In genomic region chr11:68502902-68503629, GRCm38 (mm10) we compare ENCODE assay signal across 9 mouse cellular contexts. TPM values are rescaled to one million over a fixed set of nuclear protein-coding genes. Genes with fewer than 3 reads are reported as not detected.
DNase-seq lines count a peak whose midpoint lies in the region; ATAC-seq lines count a peak whose summit lies in the region.
"Had no signal": no experiment of that assay in that cellular context is flagged by ENCODE, and none has a peak within 500 bp of the region (broad histone marks: within the 10 kb centered on the region; RNA-seq: fewer than 3 reads in every experiment).

Gene Pik3r6 (plus strand): TSS chr11:68503019.

- WGBS in heart, embryonic 15.5 days = 81% methylated on average over 8 of the region's 8 CpGs
- 79% methylated on average over 8 of the region's 8 CpGs for WGBS in limb, embryonic 13.5 days
- WGBS in neural tube, embryonic 15.5 days = 86% methylated on average over 8 of the region's 8 CpGs
- 86% methylated on average over 8 of the region's 8 CpGs for WGBS in forebrain, embryonic 15.5 days

- no peaks in the 10 kb centered on the region for H3K9me3 ChIP-seq in heart, embryonic 15.5 days (replicated peaks)
- H3K9me3 ChIP-seq in limb, embryonic 13.5 days = no peaks in the 10 kb centered on the region
- no peaks in the 10 kb centered on the region for H3K9me3 ChIP-seq in neural tube, embryonic 15.5 days (replicated peaks)
- H3K9me3 ChIP-seq in forebrain, embryonic 15.5 days = no peaks in the 10 kb centered on the region

- H3K4me2 ChIP-seq in heart, embryonic 15.5 days = peak within 1 kb of the TSS; percentile 44
- H3K4me2 ChIP-seq in limb, embryonic 13.5 days (replicated peaks) = peak within 1 kb of the TSS; percentile 12; the same call in 1 of the 2 replicates
- peak within 1 kb of the TSS; percentile 17; the same call in 1 of the 2 replicates for H3K4me2 ChIP-seq in neural tube, embryonic 15.5 days
- H3K4me2 ChIP-seq in forebrain, embryonic 15.5 days (replicated peaks) = no peak within 1 kb of the TSS

- no peak within 1 kb of the TSS for H3K27ac ChIP-seq in heart, embryonic 15.5 days
- no peak within 1 kb of the TSS for H3K27ac ChIP-seq in limb, embryonic 13.5 days
- H3K27ac ChIP-seq in neural tube, embryonic 15.5 days (replicated peaks) = no peak within 1 kb of the TSS
- no peak within 1 kb of the TSS for H3K27ac ChIP-seq in forebrain, embryonic 15.5 days (replicated peaks)

- H3K4me3 ChIP-seq in heart, embryonic 15.5 days = peak within 1 kb of the TSS; percentile 34
- H3K4me3 ChIP-seq in limb, embryonic 13.5 days = peak within 1 kb of the TSS; percentile 10; the same call in 1 of the 2 replicates
- H3K4me3 ChIP-seq in neural tube, embryonic 15.5 days (replicated peaks) = no peak within 1 kb of the TSS
- H3K4me3 ChIP-seq in forebrain, embryonic 15.5 days = no peak within 1 kb of the TSS
- H3K4me3 ChIP-seq: myocyte had no signal

- DNase-seq in heart, adult 18-20 months = peak; percentile 55 to 80
- no peak for DNase-seq in heart, postnatal 4 days
- DNase-seq in thymus, postnatal 25 days = no peak
- DNase-seq in left cerebral cortex, adult 9 months (ENCODE audit: low spot score in 2 of 2) = no peak

- H3K36me3 ChIP-seq in heart, embryonic 15.5 days = no peaks in the 10 kb centered on the region
- H3K36me3 ChIP-seq in limb, embryonic 13.5 days = no peaks in the 10 kb centered on the region
- no peaks in the 10 kb centered on the region for H3K36me3 ChIP-seq in neural tube, embryonic 15.5 days
- H3K36me3 ChIP-seq in forebrain, embryonic 15.5 days = no peaks in the 10 kb centered on the region

- H3K9ac ChIP-seq in heart, embryonic 15.5 days = no peak within 1 kb of the TSS
- no peak within 1 kb of the TSS for H3K9ac ChIP-seq in limb, embryonic 13.5 days
- no peak within 1 kb of the TSS for H3K9ac ChIP-seq in neural tube, embryonic 15.5 days (replicated peaks)
- no peak within 1 kb of the TSS for H3K9ac ChIP-seq in forebrain, embryonic 15.5 days (replicated peaks)

- H3K4me1 ChIP-seq in heart, embryonic 15.5 days (replicated peaks) = peaks cover 10% of the 10 kb centered on the region
- H3K4me1 ChIP-seq in limb, embryonic 13.5 days = no peaks in the 10 kb centered on the region
- no peaks in the 10 kb centered on the region for H3K4me1 ChIP-seq in neural tube, embryonic 15.5 days
- no peaks in the 10 kb centered on the region for H3K4me1 ChIP-seq in forebrain, embryonic 15.5 days

- no peaks in the 10 kb centered on the region for H3K27me3 ChIP-seq in heart, embryonic 15.5 days
- H3K27me3 ChIP-seq in limb, embryonic 13.5 days = no peaks in the 10 kb centered on the region
- no peaks in the 10 kb centered on the region for H3K27me3 ChIP-seq in neural tube, embryonic 15.5 days (replicated peaks)
- H3K27me3 ChIP-seq in forebrain, embryonic 15.5 days = no peaks in the 10 kb centered on the region

- ATAC-seq in heart, embryonic 15.5 days (replicated peaks; ENCODE audit: insufficient number of reproducible peaks, insufficient read depth, low FRiP score, low read depth) = no peak; the same call in 1 of the 2 replicates
- no peak for ATAC-seq in limb, embryonic 13.5 days (ENCODE audit: low FRiP score, low read depth)
- no peak for ATAC-seq in neural tube, embryonic 15.5 days (ENCODE audit: low FRiP score)
- ATAC-seq in forebrain, embryonic 15.5 days (replicated peaks) = no peak

RNA-seq across cellular contexts. Expression of gene Pik3r6, which starts in this region (rescaled TPM):
- 1 to 10 TPM; 3.8 to 4.0 TPM for total RNA-seq in heart, adult 18-20 months (2021)
- 1 to 10 TPM; 5.0 to 6.1 TPM for total RNA-seq in heart, postnatal 4 days (2021)
- 4.3 and 7.1 TPM in 2 replicates for polyA plus RNA-seq in heart, embryonic 15.5 days (2015; fragmentation: Nextera tagmentation; extraction: Ambion mirVana)
- polyA plus RNA-seq in limb, embryonic 13.5 days (2015; fragmentation: Nextera tagmentation; extraction: Ambion mirVana) = 2.0 and 2.1 TPM in 2 replicates
- polyA plus RNA-seq in neural tube, embryonic 15.5 days (2015; fragmentation: Nextera tagmentation; extraction: Ambion mirVana) = 1.9 and 3.0 TPM in 2 replicates
- 1.4 and 2.3 TPM in 2 replicates for polyA plus RNA-seq in forebrain, embryonic 15.5 days (2015; fragmentation: Nextera tagmentation; extraction: Ambion mirVana)

Comparison
In these comparisons a context has a peak if more than half of its experiments do, and no peak if none do; other contexts are left out.
1. DNase-seq: peak in heart, adult 18-20 months (2 of 2); none in heart, postnatal 4 days (single experiment), thymus, postnatal 25 days (single experiment) and left cerebral cortex, adult 9 months (0 of 2).
2. H3K4me3 ChIP-seq: peak in heart, embryonic 15.5 days (single experiment) and limb, embryonic 13.5 days (single experiment); none in neural tube, embryonic 15.5 days (single experiment) and forebrain, embryonic 15.5 days (single experiment).